Mouse (Mus musculus): ENCODE data around the gene Abca13.

DNA sequence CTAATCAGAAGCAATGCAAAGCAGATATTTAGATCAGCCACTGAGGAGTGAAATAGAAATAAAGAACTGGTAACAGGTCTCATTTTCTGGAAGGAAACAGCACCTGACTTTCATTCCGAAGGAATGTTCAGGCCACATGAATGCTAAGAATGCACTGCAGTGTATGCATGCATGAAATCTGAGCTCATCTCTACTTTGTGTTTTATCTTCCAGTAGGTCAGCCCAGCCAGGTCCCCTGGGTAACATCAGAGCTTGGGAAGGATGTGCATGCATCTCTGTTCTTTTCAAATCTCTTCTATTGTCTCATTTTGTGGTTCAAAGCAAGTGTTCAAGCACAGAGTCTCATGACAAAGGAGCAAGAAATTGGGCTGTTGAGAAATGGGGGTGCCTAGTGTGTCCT, 346.6 kb downstream of the Abca13 start:
- TF ChIP-seq POLR2A (IDR thresholded peaks at IDR 0.05; ENCODE audit: low read depth, low read length) (no peak), POLR2AphosphoS2 (IDR thresholded peaks at IDR 0.05; ENCODE audit: low read depth, low read length) (no peak), EP300 (IDR thresholded peaks at IDR 0.05; ENCODE audit: low read length) (no peak), CTCF (conservative IDR thresholded peaks at IDR 0.05 in 1 of 2, IDR thresholded peaks at IDR 0.05 in 1 of 2; ENCODE audit: low read depth in 2 of 2, low read length in 2 of 2) (no peak), TCF12 (IDR thresholded peaks at IDR 0.05; ENCODE audit: low read depth, low read length) (no peak), PAX5 (IDR thresholded peaks at IDR 0.05; ENCODE audit: low read length) (no peak), ZMIZ1 (IDR thresholded peaks at IDR 0.05; ENCODE audit: low read depth, low read length) (no peak), JUN (IDR thresholded peaks at IDR 0.05; ENCODE audit: insufficient read depth, low read depth, low read length) (no peak), CHD2 (IDR thresholded peaks at IDR 0.05; ENCODE audit: low read length) (no peak), GABPA (IDR thresholded peaks at IDR 0.05; ENCODE audit: insufficient replicate concordance, low read depth, low read length) (no peak), MAFK (IDR thresholded peaks at IDR 0.05; ENCODE audit: insufficient replicate concordance, low read length) (no peak)

Data from CH12.LX (cell line).